Mouse (Mus musculus): ENCODE data around the gene 1700080E11Rik. TPM values are rescaled to one million over a fixed set of nuclear protein-coding genes. Genes with fewer than 3 reads are reported as not detected.

Gene 1700080E11Rik
- total and polyA plus RNA-seq, 2 experiments = not detected

GRCm38 (mm10) chr9:105100807-105101570 is 43.9 kb downstream of the 1700080E11Rik start:
- H3K4me1 ChIP-seq (ENCODE audit: control insufficient read depth, insufficient read depth, low read length) = no peaks in the 10 kb centered on the region
- TF ChIP-seq POLR2A (IDR thresholded peaks at IDR 0.05; ENCODE audit: extremely low read depth, insufficient read depth, low read length) = no peak
- TF ChIP-seq CTCF (IDR thresholded peaks at IDR 0.05; ENCODE audit: low read depth, low read length) = no peak
- no peak for DNase-seq (ENCODE audit: extremely low read depth, low read depth, low spot score)
- no peak overlapping the region for H3K4me3 ChIP-seq (ENCODE audit: insufficient read depth, low read depth, low read length)
- H3K36me3 ChIP-seq (ENCODE audit: control insufficient read depth, insufficient read depth, low read length) = no peaks in the 10 kb centered on the region
- H3K79me2 ChIP-seq (ENCODE audit: control insufficient read depth, insufficient read depth, low read length) = no peaks in the 10 kb centered on the region
- no peak overlapping the region for H3K9ac ChIP-seq (ENCODE audit: low read depth, low read length)
- H3K27ac ChIP-seq (replicated peaks; ENCODE audit: insufficient read depth, low read depth, low read length) = no peak overlapping the region
- WGBS = 55% methylated on average over 15 of the region's 15 CpGs
- H3K27me3 ChIP-seq (ENCODE audit: control insufficient read depth, insufficient read depth, low read length) = no peaks in the 10 kb centered on the region

Other genes with a start within 250 kb of the 1700080E11Rik start
- 20.7 and 32.6 TPM in 2 replicates for gene Mrpl3, start 91.9 kb downstream of the 1700080E11Rik start, total RNA-seq (2014; rRNA removed)
- 20.4 and 31.8 TPM in 2 replicates for gene Mrpl3, start 91.9 kb downstream of the 1700080E11Rik start, polyA plus RNA-seq (2012; rRNA removed)
- 8.4 and 8.5 TPM in 2 replicates for gene Nudt16, start 13.3 kb downstream of the 1700080E11Rik start, total RNA-seq (2014; rRNA removed)
- gene Nudt16, start 13.3 kb downstream of the 1700080E11Rik start, polyA plus RNA-seq (2012; rRNA removed) = 9.1 TPM in 2 replicates